Mouse (Mus musculus): Measurements from ENCODE around the gene Gm11027. TPM values are rescaled to one million over a fixed set of nuclear protein-coding genes. Genes with fewer than 3 reads are reported as not detected.

Gm11027 gene
- total RNA-seq, 2 experiments from 2014 or later: not detected

Small RNA genes within 50 kb of the gene (microRNA-seq; reads per million reads assigned to microRNA genes)
- 0 reads per million in 2 experiments for gene Gm23190

Other genes with a start within 250 kb of the Gm11027 start
- 10 to 100 TPM; 44.5 to 45.4 TPM for gene Zfp386, start 227.7 kb upstream of the Gm11027 start, total RNA-seq (2021)
- gene Vipr2, start 197.7 kb upstream of the Gm11027 start, total RNA-seq (2021): 1 to 10 TPM; 1.4 to 1.9 TPM
- 10 to 100 TPM; 12.6 to 15.6 TPM for gene Wdr60, start 12.4 kb upstream of the Gm11027 start, total RNA-seq (2021)
- gene Esyt2, start 5.8 kb downstream of the Gm11027 start, total RNA-seq (2021): 10 to 100 TPM; 63.2 to 67.0 TPM
- gene Ncapg2, start 130.0 kb downstream of the Gm11027 start, total RNA-seq (2021): 10 to 100 TPM in 1 of 2 experiments, 1 to 10 TPM in 1; 9.5 to 10.8 TPM
- 100 to 1,000 TPM; 234 to 251 TPM for gene Ptprn2, start 210.3 kb downstream of the Gm11027 start, total RNA-seq (2021)

All from layer of hippocampus, postnatal 10 days (tissue).